Mouse (Mus musculus) gastrocnemius, postnatal 4 days (tissue): Measurements from ENCODE around the gene Cd70. TPM values are rescaled to one million over a fixed set of nuclear protein-coding genes. Genes with fewer than 3 reads are reported as not detected.
"Not testable (repeated sequence)": the region's sequence is repeated elsewhere in the genome, so short reads cannot be mapped to it uniquely, and the experiment has no call there.

Source experiments
- DNase-seq, 2 experiments: peaks; one replicate each; pipeline ENCODE4 v3.0.0; 2021 to 2022; ENCODE audit warnings: low spot score in 2 of 2, mixed read lengths in 2 of 2
- total RNA-seq, 2 experiments: library from RNA; stranded (reverse); gene quantifications; 2 replicates each; pipeline ENCODE4 v1.2.3; 2021

Gene Cd70
- total RNA-seq, 2 experiments from 2014 or later: not detected

DNA sequence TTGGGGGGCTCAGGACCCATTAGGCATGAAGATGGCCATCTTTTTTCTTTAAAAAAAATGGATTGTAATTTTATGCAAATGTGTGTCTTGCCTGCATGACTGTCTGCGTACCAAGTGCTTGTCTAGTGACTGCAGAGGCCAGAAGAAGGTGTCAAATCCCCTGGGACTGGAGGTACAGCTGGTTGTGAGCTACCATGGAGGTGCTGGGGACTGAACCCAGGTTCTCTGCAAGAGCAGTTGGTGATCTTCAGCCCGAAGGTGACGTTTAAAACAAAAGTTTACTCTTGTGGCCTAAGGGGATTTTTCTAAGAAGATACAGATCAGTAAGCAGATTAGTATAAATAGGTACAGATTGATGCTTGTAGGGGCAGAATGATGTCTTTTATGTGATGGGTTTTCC lies 13.9 kb downstream of the Cd70 start:
- DNase-seq: no peak

DNA sequence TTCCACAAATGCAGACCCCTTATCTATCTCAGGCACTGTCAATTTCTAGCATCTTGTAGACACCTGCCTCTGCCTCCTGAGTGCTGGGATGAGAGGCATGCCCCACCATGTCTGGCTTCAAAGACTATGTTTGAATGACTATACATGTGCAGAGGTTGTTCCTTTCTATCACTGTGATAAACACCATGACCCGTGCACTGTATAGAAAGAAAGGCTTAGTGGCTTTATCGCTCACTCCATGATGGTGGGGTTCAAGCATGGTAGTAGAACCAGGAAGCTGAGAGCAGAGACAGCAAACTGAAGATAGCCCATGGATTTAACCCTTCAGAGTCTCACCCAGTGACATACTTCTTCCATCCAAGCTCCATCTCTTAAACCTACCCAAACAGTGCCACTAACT lies 14.9 kb downstream of the Cd70 start:
- no peak for DNase-seq

DNA sequence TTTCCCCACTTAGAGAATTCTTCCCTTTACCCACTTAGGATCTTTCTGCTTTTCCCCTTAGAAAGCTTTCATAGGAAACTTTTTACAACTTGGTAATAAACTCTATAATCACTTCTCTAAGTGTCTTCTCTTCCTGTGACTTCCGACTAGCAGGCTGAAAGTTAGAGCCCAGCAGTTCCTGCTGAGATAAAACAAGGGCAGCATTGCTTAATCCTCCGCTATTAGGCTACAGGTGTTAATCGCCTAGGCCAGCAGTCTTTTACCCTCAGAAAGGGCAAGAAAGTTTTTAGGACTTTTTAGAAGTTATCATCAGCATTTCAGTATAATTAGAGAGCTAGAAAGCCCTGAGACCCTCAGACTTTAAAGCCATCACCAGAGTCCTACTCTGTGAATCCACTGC lies 15.6 kb downstream of the Cd70 start:
- DNase-seq: not testable (repeated sequence)

DNA sequence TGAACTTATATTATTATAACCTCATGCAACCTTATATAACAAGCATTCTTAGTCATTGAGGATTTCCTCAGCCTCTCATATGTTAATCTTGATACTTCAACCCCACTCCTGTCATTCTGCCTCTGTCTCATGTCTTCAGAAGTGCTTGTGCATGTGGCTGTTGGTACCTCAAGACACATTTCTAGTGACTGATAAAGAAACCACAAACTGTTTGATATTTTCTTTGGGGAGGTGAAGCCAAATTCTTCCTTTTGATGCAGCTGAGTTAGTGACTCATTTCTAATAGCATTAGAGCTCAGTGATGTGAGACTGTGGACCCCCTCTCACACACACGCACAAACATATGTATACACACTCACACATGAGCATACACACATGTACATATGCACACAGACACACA lies 17.8 kb downstream of the Cd70 start:
- no peak for DNase-seq

DNA sequence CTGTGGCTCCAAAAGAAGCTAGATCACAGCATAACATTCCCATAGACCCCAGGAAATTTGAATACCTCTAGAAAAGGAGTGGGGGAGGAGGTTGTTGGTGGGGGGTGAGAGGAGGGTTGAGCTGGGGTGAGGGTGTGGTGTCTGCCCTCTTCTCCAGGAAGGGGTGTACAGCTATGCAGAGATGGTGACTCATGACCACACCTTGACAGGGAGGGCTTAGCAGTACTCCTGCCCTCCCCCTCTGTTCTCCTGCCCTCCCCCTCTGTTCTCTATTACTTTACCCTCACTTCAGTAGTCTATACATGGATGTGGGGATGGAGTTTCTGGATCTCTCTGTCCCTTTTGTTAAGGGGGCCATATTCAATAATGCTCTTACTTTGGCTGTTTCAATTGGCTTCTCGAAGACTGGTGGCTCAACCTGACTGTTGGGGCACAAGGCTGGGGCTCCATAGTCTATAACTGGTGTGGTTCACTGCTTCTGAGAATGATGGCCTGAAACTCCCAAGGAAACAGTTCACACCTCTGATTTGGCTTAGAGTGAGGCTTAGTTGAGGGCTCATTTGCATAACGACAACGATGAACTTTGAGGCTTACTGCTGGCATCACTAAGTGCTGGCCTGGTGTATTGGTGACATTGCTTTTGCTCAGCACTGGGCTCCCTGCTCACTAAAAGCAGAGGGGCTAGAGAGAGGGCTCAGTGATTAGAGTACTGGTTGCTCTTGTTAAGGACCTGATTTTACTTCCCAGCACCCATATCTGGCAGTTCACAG lies 23.5 kb downstream of the Cd70 start:
- no peak for DNase-seq

DNA sequence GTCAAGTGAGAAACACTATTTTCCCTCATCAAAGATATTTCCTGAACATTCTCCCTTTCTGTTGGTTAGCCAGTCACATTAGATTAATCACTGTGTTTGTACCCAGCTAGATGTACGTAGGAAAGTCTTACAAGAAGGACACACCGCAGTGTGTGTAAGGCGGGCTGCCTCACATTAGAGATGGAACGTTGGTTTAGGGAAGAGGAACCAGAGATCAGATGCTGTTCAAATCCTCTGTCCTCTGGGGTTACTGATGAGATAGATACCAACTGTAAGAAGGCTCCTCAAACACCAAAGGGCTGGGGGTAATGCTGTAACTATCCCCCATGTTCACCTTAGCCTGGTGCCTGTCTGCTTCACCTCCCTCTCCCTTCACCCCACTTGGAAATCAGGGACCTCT lies 24.8 kb downstream of the Cd70 start:
- DNase-seq: no peak

DNA sequence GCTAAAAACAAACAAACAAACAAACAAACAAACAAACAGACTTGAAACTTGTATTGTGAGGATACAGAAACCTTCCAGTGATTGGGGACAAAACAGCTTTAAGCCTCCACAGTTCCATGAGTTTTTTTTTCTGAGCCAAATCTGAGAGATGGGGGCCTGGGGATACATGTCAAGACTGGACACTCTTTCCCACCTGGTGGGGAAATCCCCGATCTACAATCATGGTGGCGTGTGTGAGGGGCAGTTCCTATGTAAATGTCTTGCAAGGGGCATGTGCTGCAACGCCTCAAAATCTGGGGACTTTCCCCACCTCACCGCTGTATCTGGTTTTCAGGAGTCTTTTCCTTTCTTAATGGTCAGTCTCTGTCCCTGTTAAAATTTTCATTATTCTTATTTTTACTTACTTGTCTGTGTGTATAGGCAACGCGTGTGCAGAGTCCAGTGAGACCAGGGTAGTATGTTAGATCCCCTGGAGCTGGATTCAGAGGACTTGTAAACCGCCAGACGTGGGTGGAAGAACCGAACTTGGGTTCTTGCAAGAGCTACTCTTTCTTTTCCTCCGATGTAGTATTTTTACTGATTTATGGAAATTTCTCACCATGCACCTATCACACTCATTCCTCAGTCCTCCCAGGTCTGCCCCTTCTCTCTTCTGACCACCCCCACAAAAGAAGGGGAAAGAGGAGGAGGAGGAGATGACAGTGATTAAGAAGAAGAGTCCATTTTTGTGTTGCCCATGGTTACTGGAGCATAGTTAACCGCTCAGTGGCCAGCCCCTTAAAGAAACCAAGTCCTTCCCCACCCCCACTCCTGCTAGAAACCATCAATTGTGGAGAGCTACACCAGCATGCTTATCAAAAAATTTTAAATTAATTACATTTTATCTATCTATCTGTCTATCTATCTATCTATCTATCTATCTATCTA lies 26.1 kb downstream of the Cd70 start:
- no peak for DNase-seq

DNA sequence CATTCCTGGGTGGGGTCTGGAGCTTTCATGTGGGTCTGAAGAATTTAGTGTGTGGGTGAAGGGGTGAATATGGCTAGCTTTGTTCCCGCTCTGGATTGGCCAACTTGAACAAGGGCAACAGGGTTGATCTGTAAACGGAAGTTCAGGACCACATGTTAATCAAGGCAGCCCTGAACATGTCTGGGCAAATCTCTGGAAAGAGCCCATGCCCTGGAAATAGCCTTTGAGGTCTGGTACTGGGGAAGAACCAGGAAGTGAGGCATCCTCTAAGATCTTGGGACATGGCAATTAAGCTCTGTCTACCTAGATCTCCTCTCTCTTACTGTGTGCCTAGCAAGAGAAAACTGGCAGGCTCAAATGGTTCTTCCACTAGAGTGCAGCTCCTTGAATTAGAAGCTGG lies 27.7 kb downstream of the Cd70 start:
- no peak for DNase-seq

DNA sequence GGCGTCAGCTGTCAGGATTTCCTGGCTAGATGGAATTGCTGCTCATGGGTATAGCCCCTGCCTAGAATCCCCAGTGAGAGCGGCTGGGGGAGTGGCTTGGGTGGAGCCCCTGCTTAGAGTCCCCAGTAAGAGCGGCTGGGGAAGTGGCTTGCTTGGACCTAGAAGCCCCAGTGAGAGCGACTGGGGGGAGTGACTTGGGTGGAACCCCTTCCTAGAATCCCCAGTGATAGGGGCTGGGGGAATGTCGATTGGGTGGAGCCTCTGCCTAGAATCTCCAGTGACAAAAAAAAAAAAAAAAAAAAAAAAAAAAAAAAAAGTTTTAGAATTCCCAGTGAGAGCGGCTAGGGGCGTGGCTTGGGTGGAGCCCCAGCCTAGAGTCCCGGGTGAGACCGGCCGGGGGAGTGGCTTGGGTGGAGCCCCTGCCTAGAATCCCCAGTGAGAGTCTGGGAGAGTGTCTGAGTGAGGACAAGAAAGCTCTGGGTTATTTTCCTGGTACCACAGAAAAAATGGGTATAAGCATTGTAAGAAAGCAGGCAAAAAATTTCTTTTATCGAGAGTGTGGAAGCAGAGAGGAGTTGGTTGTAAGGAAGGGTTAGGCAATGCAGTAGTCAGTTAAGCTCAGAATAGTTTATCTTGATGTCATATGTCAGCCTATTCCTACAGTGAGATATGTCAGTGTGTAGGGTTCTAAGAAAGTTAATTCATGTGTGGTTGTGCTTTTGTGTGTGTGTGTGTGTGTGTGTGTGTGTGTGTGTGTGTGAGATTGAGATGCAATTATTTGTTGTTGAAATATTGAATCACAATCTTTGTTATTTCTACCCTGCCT lies 30.8 kb downstream of the Cd70 start:
- DNase-seq: no peak

DNA sequence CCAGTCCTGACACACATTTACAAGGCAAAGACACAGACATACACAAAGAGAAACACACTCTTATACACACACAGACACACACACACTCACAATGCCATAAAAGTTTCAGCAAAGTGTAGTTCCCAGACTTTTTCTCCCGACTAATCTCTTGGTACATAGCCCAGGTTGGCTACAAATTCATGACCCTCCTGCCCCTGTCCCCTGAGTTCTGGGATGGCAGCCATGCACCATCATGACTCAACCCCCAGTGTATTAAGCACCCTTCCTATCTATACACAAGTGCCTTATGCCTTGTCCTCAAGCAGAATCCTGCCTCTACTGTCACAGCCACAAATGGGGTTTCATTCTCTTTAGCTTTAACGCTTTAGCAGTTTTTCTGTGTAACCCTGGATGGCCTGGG lies 32.8 kb downstream of the Cd70 start:
- DNase-seq: no peak

DNA sequence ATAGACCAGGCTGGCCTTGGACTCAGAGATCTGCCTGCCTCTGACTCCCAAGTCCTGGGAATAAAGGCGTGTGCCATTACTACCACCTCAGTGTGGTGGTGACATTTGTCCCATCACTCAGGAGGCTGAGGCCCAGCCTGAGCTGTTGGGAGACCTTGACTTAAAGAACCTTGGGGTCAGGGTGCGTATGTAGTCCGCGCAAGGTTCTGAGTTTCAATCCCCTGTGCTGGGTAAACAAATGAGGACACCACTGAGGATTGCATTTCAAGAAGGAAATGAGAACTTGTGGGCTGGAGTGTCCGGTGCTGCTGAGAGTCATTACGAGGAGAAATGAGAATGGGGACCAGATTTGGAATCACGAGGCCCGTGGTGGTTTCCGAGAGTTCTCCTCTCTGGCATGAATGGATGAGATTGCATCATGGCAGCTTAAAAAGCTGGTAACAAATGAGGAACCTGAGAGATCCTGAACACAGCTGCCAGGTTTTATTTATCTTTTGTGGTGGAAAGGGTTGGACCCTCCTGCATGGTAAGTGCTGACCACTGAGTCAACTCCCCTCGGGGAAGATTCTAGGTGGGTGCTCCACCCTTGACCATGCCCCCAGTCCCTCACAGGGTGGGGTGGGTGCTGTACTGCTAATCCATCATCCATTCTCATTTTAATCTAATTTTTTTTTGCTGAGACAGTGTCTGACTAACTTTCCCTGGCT lies 36.7 kb downstream of the Cd70 start:
- no peak for DNase-seq

DNA sequence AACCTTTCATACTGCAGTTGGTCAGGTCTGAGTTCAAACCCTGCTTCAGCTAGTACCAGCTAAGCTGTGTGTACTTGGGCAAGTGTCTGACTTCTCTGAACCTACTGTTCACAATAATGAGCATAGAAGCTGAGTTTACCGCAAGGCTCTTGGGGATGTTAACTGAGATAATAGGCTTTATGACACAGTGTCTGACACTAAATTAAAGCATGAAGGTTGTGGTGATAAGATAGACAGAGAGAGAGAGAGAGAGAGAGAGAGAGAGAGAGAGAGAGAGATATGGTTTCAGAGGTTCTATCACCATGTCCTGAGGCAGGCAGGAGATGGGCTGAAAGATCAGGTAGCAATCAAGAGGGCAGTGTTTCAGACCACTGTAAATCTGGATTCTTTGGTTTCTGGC lies 39.6 kb downstream of the Cd70 start:
- no peak for DNase-seq

DNA sequence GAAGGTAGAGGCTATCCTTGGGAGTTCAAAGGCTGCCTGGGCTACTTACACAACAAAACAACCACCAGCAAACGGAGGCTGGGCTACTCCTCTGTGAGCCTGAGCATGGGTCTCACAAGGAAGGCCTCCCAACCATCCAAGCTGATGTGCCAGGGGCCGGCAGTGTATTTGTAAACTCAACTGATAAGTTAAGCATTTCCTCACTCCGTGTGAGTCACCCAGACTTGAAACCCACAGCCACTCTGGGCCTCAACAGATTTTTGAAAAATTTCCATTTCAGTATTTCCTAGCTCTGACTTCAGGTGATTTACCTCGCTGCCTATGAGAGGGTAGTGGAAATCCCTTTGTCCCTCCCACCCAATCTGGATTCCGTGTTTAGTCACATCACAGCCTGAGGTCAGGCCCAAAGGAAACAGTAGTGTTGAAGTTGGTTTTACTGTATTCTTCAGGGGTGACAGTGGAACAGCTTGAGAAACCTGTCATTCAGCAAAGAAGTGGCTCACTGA lies 40.9 kb downstream of the Cd70 start:
- DNase-seq: no peak

DNA sequence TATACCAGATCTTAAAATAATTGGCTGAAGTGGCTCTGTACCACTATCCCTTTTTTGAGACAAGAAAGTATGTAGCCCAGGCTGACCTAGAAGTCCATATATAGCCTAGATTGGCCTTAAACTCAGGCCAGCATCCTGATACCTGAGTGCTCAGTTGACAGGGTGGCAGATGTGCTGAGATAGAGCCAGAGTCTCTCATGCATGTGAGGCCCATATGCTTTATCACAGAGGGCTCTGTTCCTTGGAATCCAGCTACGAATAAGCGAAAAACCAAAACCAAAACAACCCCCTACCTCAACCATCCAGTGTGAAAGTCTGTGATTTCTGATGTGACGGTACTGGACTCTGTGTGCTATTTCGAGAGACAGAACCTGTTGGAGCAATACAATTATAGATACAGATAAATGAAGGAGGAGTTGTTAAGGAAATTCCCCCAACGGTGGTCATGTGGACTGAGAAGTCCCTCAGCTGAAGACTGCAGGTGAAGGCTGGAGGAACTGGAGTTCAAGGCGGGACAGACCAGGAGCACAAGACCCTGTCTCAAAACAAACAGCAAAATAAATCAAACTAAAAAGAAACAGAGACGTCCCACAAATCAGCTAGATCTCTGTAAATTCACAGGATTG lies 41.4 kb downstream of the Cd70 start:
- no peak for DNase-seq

DNA sequence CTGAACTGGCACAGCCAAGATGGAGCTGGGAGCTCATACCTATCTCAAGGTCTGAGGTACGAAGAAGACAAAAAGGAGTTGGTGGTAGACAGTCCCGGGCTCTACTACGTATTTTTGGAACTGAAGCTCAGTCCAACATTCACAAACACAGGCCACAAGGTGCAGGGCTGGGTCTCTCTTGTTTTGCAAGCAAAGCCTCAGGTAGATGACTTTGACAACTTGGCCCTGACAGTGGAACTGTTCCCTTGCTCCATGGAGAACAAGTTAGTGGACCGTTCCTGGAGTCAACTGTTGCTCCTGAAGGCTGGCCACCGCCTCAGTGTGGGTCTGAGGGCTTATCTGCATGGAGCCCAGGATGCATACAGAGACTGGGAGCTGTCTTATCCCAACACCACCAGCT lies 42.5 kb downstream of the Cd70 start:
- DNase-seq: no peak

DNA sequence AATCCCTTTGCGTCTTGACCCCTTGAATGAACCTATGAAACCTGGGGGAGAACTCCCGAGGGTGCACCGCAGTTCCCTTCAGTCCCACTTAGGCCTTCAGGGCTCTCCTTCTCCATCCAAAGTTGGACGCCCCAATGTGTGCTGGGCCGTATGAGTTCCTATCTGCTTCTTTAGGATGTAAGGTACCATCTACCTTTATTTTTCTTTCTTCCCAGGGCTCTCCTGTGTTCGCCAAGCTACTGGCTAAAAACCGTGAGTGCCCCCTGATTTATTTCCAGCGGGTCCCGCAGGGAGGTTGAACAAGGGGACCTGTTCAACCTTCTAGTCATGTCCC lies 43.6 kb downstream of the Cd70 start:
- DNase-seq: no peak

DNA sequence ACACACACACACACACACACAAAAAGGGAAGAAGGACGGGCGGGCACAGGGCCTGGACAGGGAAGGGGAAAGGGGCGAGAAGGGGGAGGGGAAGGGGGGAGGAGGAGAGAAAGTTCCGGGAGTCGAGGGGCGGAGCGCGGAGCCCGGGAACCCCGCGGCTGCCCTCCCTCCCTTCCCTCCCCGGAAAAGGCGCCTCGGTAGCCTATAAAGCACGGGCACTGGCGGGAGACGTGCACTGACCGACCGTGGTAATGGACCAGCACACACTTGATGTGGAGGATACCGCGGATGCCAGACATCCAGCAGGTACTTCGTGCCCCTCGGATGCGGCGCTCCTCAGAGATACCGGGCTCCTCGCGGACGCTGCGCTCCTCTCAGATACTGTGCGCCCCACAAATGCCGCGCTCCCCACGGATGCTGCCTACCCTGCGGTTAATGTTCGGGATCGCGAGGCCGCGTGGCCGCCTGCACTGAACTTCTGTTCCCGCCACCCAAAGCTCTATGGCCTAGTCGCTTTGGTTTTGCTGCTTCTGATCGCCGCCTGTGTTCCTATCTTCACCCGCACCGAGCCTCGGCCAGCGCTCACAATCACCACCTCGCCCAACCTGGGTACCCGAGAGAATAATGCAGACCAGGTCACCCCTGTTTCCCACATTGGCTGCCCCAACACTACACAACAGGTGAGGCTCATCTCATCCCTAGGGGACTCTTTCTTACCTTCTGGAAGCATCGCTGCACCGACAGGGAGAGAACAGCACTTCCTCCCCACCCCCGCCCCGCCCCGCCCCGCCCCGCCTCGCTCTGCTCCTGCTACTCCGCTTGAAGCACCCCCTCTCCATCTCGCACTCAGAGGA lies 44.2 kb downstream of the Cd70 start, which contains the start of gene Tnfsf9:
Gene Tnfsf9 (plus strand): TSS at position 145 of the 854 bp plus-strand sequence.
- peak in 1 of 2 experiments; percentile 22 for DNase-seq

DNA sequence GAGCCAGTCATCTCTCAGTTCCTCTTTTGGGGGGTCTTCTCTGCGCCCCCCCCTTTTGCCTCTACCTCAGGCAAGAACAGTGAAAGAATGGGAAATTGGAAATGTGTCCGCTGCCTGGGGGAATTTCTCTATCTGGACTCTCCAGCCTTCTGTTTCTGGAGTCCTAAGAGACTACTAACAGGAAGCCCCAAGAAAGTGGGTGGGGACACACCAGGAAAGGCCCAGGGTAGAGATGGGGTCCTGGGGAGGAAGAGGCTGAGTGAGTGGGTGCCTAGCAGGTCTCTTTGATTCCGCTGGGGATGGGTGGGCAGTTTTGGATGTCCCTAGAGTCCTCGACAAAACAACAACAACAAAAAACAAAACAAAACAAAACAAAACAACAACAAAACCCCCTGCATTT lies 45.1 kb downstream of the Cd70 start:
- no peak for DNase-seq

DNA sequence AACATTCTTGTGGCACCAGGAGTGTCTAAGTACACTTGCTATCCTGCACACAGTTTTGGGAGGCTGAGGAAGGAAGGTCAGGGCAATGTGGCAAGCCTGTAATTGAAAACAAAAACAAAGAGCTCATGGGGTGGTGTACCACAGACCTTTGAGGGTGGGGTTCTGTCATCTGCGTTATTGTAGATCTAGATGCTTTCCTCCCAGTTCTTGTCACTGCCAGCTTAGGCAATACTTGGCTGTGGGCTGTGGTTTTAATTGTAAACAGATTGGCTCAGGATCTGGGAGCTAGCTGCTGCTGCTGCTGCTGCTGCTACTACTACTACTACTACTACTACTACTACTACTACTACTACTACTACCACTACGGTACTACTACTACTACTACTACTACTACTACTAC lies 47.3 kb downstream of the Cd70 start:
- DNase-seq: no peak
